Mouse (Mus musculus) liver, postnatal 0 days (tissue): ENCODE data around the gene Phf20.

Experiments
- CTCF ChIP-seq: sonication (generic); IDR thresholded peaks from 2 replicates; pipeline ENCODE4 v1.5.1; 2016; ENCODE audit warnings: antibody characterized with exemption, low read depth
- EP300 ChIP-seq: IDR thresholded peaks from 2 replicates; pipeline ENCODE4 v1.6.1; 2016; ENCODE audit warnings: antibody characterized with exemption, low read depth, mild to moderate bottlenecking

- TF ChIP-seq CTCF (no peak), EP300 (no peak)
Measured at GRCm38 (mm10) chr2:156330681-156331080, 134.4 kb downstream of the Phf20 start.
